Mouse (Mus musculus) embryonic facial prominence, embryonic 14.5 days (tissue): ENCODE results near the gene 1700019D03Rik. TPM values are rescaled to one million over a fixed set of nuclear protein-coding genes. Genes with fewer than 3 reads are reported as not detected.

ENCODE experiments used
- ATAC-seq: fragments of 200-750 bp; cut with Nextera tagmentation; 2 replicates; pipeline ENCODE4 v1.8.0; 2017; ENCODE audit warnings: low read depth, moderate number of reproducible peaks, moderate TSS enrichment
- DNase-seq: peaks from one replicate; pipeline ENCODE4 v3.0.0-alpha.2; 2015; ENCODE audit warnings: low spot score
- H3K27ac ChIP-seq: fragments of 300-500 bp; sonication (generic); replicated peaks from 2 replicates; pipeline ENCODE4 v1.5.1; 2014; ENCODE audit warnings: low read depth, mild to moderate bottlenecking, low read length, moderate library complexity
- H3K27me3 ChIP-seq: fragments of 300-500 bp; sonication (generic); replicated peaks from 2 replicates; pipeline ENCODE4 v1.6.1; 2014; ENCODE audit warnings: low read length; ENCODE audit not compliant: control insufficient read depth, insufficient read depth
- H3K36me3 ChIP-seq: fragments of 300-500 bp; sonication (generic); 2 replicates; pipeline ENCODE4 v1.6.1; 2014; ENCODE audit warnings: low read length, mixed read lengths; ENCODE audit not compliant: control insufficient read depth, insufficient read depth
- H3K4me1 ChIP-seq: fragments of 300-500 bp; sonication (generic); 2 replicates; pipeline ENCODE4 v1.6.1; 2014; ENCODE audit warnings: antibody characterized with exemption, low read length; ENCODE audit not compliant: control insufficient read depth, insufficient read depth
- H3K4me2 ChIP-seq: fragments of 300-500 bp; sonication (generic); 2 replicates; pipeline ENCODE4 v1.6.1; 2014; ENCODE audit warnings: low read depth, mild to moderate bottlenecking, low read length, moderate library complexity, mixed read lengths
- H3K4me3 ChIP-seq: fragments of 300-500 bp; sonication (generic); 2 replicates; pipeline ENCODE4 v1.5.1; 2014; ENCODE audit warnings: low read depth, mild to moderate bottlenecking, low read length
- H3K9ac ChIP-seq: fragments of 300-500 bp; sonication (generic); 2 replicates; pipeline ENCODE4 v1.6.1; 2014; ENCODE audit warnings: low read depth, mild to moderate bottlenecking, low read length, moderate library complexity, mixed read lengths
- H3K9me3 ChIP-seq: fragments of 300-500 bp; sonication (generic); 2 replicates; pipeline ENCODE4 v1.6.1; 2016; ENCODE audit warnings: low read length; ENCODE audit not compliant: control insufficient read depth
- WGBS: fragments of 180-500 bp; shearing (Covaris S2); extraction: QIAGEN DNeasy Blood & Tissue Kit; methylation state at CpG from one replicate; pipeline ENCODE4 v1.1.7; 2014; 5-methylcytosine and 5-hydroxymethylcytosine counted together
- polyA plus RNA-seq: library from polyadenylated mRNA; unstranded; fragments of >200 nt; fragmentation: Nextera tagmentation; extraction: Ambion mirVana; gene quantifications from 2 replicates; pipeline ENCODE4 v1.2.1, GENCODE M21; 2014

The 1700019D03Rik gene
- polyA plus RNA-seq, 1 experiment from 2014 or later = 4.1 TPM

- Histone ChIP-seq H3K9ac (no peak overlapping the region), H3K36me3 (no peaks in the 10 kb centered on the region), H3K27ac (no peak overlapping the region), H3K27me3 (no peaks in the 10 kb centered on the region), H3K4me2 (no peak overlapping the region), H3K9me3 (no peaks in the 10 kb centered on the region), H3K4me1 (no peaks in the 10 kb centered on the region), H3K4me3 (no peak overlapping the region)
- WGBS = 89% methylated on average over 5 of the region's 5 CpGs
- no peak for DNase-seq
- no peak for ATAC-seq
Observed at GRCm38 (mm10) chr1:53037443-53037871, 17.5 kb upstream of the 1700019D03Rik start.

DNA sequence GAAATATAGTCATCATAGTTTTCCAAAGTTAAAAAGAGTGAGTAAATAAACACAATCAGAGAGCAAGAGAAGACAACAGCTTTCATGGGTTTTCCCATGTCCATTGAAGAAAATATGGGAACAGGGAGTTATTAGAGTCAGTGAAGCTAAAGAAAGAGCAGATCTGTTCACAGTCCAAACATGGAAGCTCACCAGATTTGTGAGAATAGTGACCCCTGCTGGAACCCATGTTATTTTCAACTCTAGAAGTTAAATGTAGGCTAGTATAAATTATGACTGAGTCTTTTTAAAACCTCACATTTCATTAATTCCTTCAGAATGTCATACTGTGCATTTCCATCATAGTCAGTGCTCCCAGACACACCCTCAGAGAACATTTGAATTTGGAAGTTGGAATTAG is 12.6 kb upstream of the 1700019D03Rik start:
- no peaks in the 10 kb centered on the region for H3K9me3 ChIP-seq
- no peaks in the 10 kb centered on the region for H3K4me1 ChIP-seq
- no peaks in the 10 kb centered on the region for H3K27me3 ChIP-seq
- ATAC-seq = no peak
- no peak overlapping the region for H3K27ac ChIP-seq
- H3K9ac ChIP-seq = no peak overlapping the region
- H3K4me2 ChIP-seq = no peak overlapping the region
- H3K36me3 ChIP-seq = no peaks in the 10 kb centered on the region
- DNase-seq = peak; percentile 70
- H3K4me3 ChIP-seq = no peak overlapping the region

GRCm38 (mm10) chr1:53018746-53019505 is 1.1 kb downstream of the 1700019D03Rik start:
- H3K36me3 ChIP-seq = no peaks in the 10 kb centered on the region
- 66% methylated on average over 3 of the region's 3 CpGs for WGBS

GRCm38 (mm10) chr1:53015606-53016005 is 4.4 kb downstream of the 1700019D03Rik start:
- 62% methylated on average over 5 of the region's 5 CpGs for WGBS
- H3K4me3 ChIP-seq = no peak overlapping the region
- no peaks in the 10 kb centered on the region for H3K9me3 ChIP-seq
- H3K27me3 ChIP-seq = no peaks in the 10 kb centered on the region
- no peak overlapping the region for H3K27ac ChIP-seq
- ATAC-seq (no peak), DNase-seq (no peak)
- H3K36me3 ChIP-seq = no peaks in the 10 kb centered on the region
- H3K9ac ChIP-seq = no peak overlapping the region
- H3K4me1 ChIP-seq = no peaks in the 10 kb centered on the region
- H3K4me2 ChIP-seq = no peak overlapping the region

More at GRCm38 (mm10) chr1:53018746-53019505, 1.1 kb downstream of the 1700019D03Rik start:
- Histone ChIP-seq H3K9ac (no peak overlapping the region), H3K4me2 (no peak overlapping the region), H3K4me1 (no peaks in the 10 kb centered on the region), H3K9me3 (no peaks in the 10 kb centered on the region), H3K27me3 (no peaks in the 10 kb centered on the region), H3K4me3 (no peak overlapping the region), H3K27ac (no peak overlapping the region)
- DNase-seq (no peak), ATAC-seq (no peak)

DNA sequence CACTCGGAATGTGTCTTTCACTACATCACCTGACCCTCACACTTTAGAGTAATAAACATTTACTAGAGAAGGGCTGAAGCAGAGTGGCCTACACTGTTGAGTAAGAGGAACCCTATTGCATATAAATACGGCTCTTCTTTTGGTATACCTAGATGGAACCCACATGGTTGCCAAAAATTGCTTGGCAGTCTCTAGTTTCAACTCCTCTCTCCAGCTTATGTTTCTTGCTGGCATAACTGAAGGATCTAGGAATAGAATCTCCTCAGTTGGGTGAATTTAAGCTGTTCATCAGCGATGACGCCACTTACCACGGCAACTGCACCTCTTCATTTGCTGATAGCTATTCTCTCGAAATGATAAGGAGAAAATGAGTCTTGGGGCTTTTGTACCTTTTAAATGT is 5.3 kb downstream of the 1700019D03Rik start:
- no peaks in the 10 kb centered on the region for H3K36me3 ChIP-seq
- no peaks in the 10 kb centered on the region for H3K9me3 ChIP-seq
- no peak overlapping the region for H3K4me3 ChIP-seq
- DNase-seq = no peak
- WGBS = 83% methylated on average over 6 of the region's 6 CpGs
- no peak overlapping the region for H3K4me2 ChIP-seq
- H3K27ac ChIP-seq = no peak overlapping the region
- H3K4me1 ChIP-seq = no peaks in the 10 kb centered on the region
- H3K27me3 ChIP-seq = no peaks in the 10 kb centered on the region
- H3K9ac ChIP-seq = no peak overlapping the region
- ATAC-seq = no peak

- H3K9ac ChIP-seq = no peak overlapping the region
- H3K9me3 ChIP-seq = no peaks in the 10 kb centered on the region
- 63% methylated on average over 5 of the region's 5 CpGs for whole genome bisulfite sequencing
- H3K4me1 ChIP-seq = no peaks in the 10 kb centered on the region
- ATAC-seq = no peak
- no peak overlapping the region for H3K4me2 ChIP-seq
- H3K27me3 ChIP-seq = no peaks in the 10 kb centered on the region
- H3K36me3 ChIP-seq = no peaks in the 10 kb centered on the region
- no peak for DNase-seq
- H3K27ac ChIP-seq = no peak overlapping the region
- no peak overlapping the region for H3K4me3 ChIP-seq
Observed at GRCm38 (mm10) chr1:52986692-52987091, 33.3 kb downstream of the 1700019D03Rik start.

DNA sequence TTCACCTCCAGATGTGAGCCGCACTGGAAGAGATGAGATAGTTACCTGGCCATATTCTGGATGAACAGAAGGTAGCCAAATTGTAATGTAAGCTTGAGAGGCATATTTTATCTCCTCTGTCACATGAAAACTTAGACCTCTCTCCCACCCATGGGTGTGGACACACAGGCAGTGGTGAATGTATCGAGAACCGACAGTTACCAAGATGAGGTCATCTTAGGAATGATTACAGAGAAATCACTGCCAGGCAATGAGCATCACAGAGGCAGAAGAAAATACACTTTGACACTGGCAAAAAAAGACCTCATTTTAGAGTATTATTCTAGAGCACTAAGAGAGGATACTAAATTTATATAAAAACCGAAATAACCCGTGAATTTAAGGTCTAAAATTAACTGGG is 46.8 kb downstream of the 1700019D03Rik start:
- Histone ChIP-seq H3K27me3 (no peaks in the 10 kb centered on the region), H3K4me2 (no peak overlapping the region), H3K9ac (no peak overlapping the region), H3K27ac (no peak overlapping the region), H3K36me3 (no peaks in the 10 kb centered on the region), H3K9me3 (no peaks in the 10 kb centered on the region), H3K4me1 (0 out of 2 replicates have a peak, but pooled peaks cover 2% of the 10 kb centered on the region), H3K4me3 (no peak overlapping the region)
- DNase-seq (no peak), ATAC-seq (no peak)
- WGBS = 57% methylated on average over 5 of the region's 5 CpGs

DNA sequence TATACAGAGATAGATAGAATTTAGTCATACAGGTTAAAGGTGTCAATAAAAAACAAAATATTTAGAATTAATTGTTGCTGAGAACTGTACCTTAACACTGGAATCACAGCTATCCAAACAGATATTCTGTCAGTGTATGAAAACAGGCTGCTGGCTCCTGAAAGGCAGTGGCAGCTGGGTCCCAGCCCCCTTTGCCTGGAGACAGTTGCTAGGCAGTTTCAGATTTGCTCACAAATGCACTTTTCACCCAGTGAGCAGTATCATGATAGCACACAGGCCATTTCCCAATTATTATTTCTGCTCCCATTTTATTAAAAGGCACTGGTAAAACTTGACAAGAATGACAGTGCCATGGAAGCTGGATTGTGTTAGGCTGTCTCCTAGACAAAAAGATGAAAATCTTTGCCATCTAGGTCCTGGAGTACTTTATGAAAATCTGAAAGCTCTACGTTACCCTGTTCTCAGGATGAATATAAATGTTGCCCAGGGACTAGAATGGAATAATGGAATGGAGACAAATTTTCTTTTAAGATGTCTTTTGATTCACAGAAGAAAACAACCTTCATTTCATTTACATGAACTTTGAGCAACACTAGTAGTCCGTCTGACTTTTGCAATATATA is 48.0 kb downstream of the 1700019D03Rik start:
- Histone ChIP-seq H3K4me2 (no peak overlapping the region), H3K4me3 (no peak overlapping the region), H3K27ac (no peak overlapping the region), H3K36me3 (no peaks in the 10 kb centered on the region), H3K4me1 (0 out of 2 replicates have a peak, but pooled peaks cover 2% of the 10 kb centered on the region), H3K9me3 (no peaks in the 10 kb centered on the region), H3K27me3 (no peaks in the 10 kb centered on the region), H3K9ac (no peak overlapping the region)
- DNase-seq (peak; percentile 39), ATAC-seq (peak; percentile 70; the same call in 1 of the 2 replicates)
- 79% methylated on average over 2 of the region's 2 CpGs for WGBS

- H3K4me1 ChIP-seq = no peaks in the 10 kb centered on the region
- no peak for DNase-seq
- H3K27me3 ChIP-seq = no peaks in the 10 kb centered on the region
- H3K36me3 ChIP-seq = no peaks in the 10 kb centered on the region
- 77% methylated on average over 8 of the region's 8 CpGs for WGBS
- ATAC-seq = no peak
- no peak overlapping the region for H3K4me2 ChIP-seq
- H3K9me3 ChIP-seq = no peaks in the 10 kb centered on the region
- no peak overlapping the region for H3K4me3 ChIP-seq
- H3K9ac ChIP-seq = no peak overlapping the region
- H3K27ac ChIP-seq = no peak overlapping the region
Observed at GRCm38 (mm10) chr1:52964581-52964980, 55.4 kb downstream of the 1700019D03Rik start.
